Mouse (Mus musculus) thymus, adult 18-20 months (tissue): ENCODE measurements around the gene Ucp2.

Experiments
- DNase-seq, 2 experiments: peaks; one replicate each; pipeline ENCODE4 v3.0.0; 2022; ENCODE audit warnings: mixed read lengths in 2 of 2

Ucp2 gene

DNA sequence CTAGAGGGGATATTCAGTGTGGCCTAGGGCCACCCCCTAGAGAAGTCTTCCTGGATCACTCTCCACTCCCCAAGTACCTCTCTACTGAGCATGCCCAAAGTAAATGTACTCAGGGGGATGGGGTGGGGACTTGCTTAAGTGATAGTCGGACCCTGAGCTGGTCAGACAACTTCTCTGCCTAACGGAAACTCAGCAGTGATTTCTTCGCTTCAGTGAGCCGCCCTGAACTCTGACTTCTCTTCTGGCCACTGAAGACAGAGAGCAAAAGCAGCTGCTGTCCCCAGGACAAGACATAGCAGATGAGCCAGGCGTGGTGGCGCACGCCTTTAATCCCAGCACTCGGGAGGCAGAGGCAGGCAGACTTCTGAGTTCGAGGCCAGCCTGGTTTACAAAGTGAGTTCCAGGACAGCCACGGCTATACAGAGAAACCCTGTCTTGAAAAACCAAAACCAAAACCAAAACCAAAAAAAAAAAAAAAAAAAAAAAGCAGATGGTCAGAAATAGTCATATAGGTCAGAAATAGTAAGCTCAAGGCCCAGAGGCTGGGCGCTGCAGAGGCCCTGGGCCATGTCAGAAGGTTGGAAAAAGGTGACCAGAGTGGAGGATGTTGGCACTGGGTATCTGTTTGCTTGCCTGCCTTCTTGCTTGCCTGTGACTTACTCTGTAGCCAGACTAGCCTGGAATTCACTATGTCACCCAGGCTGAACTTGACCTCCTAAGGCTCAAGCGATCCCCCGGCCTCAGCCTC is 11.8 kb downstream of the Ucp2 start:
- no peak for DNase-seq

DNA sequence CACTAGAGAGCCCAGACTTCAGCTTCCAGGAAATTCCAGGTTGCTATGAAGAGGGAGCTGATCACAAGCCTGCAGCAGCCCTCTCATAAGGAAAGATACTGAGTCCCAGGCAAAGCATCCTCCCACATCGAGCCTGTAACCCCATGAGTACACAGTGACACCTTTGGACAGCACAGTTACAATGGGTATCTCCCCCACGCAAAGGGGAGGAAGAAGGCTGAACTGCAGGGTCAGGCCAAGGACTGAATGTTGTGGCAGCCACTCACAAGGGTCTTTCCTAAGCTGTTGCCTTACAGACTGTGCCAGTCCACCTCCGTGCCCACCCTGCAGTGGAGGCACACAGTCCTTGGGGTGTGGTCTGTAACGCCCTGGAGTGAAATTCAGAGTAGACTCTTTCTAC is 13.4 kb downstream of the Ucp2 start:
- no peak for DNase-seq

DNA sequence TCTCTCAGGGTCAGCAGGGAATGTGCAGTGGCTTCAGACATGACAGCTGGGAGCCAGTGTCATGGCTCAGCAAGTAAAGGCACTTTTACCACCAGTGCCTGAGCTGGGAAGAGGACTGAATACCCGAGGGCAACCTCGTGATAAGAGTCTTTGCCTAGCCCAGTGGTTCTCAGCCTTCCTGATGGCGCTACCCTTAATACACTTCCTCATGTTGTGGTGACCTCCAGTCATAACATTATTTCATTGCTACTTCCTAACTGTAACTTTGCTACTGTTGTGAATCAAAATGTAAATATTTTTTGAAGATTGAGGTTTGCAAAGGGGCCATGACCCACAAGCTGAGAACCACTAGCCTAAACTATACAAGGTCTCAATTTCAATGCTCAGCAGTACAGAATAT is 15.5 kb downstream of the Ucp2 start:
- DNase-seq, result no peak

DNA sequence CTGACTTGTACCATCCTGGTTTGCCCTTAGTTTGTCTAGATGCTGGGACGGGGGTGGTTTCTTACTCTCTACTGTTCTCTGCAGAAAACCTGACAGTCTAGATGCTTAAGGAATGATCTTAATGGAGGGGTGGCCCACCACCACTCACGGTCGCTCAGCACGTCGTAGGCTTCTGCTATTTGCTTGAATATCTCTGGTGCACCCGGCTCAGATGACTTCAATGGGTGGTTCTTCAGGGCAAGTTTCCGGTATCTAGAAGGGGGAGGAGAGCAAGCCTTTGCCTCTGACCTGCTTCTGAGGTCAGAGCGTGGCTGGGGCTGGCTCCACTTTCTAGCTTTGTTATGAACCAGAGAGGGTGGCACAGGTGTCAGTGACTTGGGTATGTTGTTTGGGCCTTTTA is 18.5 kb downstream of the Ucp2 start:
- DNase-seq, result no peak

DNA sequence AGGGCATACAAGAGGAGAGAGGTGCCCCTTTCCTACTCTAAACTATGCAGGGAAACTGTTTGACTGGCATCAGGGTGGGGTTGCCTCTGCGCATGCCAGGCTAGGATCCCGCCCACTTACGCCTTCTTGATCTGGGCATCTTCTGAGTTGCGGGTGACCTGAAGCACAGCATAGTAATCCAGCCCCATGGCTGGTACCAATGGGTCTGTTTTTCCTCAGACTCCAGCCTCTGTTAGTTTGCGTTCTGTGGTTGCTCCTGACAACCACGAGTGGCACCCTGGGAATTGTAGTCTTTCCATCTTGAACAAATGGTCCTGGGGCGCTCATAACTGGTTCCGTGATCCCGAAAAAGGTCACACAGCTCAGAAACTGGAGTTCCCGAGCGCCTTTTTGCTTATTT is 21.4 kb downstream of the Ucp2 start, which contains the start of gene Dnajb13:
Dnajb13 (minus strand) TSS at position 388 of the 400 bp plus-strand sequence.
- DNase-seq, result no peak

DNA sequence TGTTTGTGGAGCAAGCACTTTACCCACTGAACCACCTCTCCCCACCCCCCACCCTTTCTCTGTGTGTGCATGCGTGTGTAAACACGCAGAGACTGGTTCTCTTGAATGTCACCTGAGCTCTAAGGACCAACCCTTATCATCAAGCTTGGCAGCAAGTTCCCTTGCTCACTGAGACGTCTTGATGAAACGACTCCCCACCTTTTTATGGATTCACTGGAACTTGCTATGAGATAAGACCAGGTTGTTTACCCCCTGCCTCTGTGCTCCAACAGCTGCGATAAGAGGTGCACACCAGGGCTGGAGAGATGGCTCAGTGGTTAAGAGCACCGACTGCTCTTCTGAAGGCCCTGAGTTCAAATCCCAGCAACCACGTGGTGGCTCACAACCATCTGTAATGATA is 27.1 kb downstream of the Ucp2 start:
- no peak for DNase-seq

DNA sequence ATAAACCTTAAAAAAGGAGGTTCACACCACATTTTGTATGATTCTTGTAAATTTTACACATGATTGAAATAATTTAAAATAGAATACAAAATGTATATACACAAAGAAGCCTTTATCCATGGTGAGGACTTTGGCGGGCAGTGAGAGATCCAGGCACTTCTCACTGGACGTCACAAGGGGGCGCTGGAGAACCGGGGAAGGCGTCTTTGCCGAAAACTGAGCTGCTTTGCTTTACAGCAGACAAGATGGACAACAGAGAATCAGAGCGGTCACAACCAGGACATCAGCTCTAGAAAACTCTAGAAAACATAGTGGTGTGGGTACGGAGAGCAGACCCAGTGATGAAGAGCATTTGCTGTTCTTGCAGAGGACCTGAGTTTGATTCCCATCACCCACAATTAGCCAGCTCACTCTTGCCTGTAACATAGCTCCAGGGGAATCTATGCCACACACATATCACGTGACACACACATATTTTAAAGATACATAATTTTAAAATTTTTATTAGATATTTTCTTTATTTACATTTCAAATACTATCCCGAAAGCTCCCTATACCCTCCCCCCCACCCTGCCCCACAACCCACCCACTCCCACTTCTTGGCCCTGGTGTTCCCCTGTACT is 27.6 kb downstream of the Ucp2 start:
- peak; percentile 39 to 44 for DNase-seq

DNA sequence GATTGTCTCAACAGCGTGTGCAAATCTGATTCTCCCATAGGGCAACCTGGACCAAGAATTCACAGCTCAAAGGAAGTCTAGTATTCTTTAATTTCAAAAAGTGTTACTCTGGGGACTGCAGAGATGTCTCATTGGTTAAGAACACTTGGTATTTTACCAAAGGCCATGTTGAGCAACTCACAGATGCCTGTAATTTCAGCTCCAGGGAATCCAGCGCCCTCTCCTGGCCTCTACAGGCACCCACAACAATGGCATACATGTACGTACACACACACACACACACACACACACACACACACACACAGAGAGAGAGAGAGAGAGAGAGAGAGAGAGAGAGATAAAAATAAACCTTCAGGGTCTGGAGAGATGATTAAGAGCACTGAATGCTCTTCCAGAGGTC is 29.1 kb downstream of the Ucp2 start:
- no peak for DNase-seq

DNA sequence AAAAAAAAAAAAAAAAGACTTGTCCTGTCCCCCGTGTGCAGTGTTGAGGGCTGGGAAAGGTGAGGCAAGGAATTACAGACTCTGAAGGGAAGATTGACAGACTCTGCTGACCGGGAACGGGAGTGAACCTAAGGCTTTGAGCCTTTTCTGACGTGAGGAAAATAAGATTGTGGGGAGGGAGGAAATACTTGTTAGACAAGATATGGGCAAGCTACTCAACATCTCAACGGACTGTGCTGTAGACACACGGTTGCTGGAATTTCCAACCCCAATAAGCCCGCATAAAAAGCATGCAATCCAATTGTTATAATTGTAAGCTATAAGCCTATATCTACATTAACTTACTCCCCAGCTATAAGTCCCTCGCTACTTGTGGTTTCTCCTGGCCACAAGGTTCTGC is 31.5 kb downstream of the Ucp2 start:
- DNase-seq, result no peak

DNA sequence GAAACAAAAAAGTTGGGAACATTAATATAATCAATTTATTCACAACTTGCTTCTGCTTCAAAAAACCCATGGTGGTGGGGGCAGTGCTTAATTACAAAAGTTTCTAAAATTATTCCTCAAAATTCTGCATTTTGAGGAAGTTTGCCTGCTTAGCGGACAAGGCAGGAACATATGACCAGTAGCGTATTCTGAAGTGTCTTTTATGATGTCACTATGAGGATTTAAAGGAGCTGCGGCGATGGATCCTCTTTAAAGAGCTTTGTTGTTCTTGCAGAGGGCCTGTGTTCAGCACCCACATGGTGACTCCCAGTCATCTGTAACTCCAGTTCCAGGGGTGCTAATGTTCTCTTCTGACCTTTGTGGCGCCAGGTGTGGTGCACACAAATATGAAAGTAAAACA is 37.6 kb downstream of the Ucp2 start:
- DNase-seq, result no peak

DNA sequence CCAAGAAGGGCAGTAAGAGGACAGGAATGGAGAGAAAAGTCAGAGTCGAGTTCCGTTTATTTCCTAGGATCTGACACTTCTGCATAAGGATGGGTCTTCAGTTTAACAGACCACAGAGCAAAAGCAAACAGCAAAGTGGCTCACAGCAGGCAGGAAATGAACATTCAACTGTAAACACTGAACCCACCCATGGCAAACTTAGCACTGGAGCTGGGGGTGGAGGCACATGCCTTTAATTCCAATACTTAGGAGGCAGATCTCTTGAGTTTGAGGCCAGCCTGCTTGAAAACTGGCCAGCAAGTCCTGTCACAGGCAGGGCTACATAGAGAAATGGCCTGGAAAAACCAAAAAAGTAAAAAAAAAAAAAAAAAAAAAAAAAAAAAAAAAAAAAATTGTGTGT is 40.4 kb downstream of the Ucp2 start:
- DNase-seq, result no peak

DNA sequence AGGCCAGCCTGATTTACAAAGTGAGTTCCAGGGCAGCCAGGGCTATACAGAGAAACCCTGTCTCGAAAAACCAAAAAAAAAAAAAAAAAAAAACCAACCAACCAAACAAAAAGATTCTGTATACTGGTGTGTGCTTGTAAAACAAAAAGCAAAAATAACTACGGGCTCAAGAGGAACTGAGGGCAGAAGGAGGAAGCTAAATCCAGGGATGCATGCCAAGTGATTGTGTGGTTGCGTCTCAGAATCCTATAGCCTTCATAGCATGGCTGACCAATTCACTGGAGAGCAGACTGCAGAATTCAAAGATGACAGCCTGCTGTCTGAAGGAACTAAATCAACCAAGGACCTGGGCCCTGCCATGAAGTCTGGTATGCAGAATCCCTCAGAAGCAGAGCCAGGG is 41.1 kb downstream of the Ucp2 start:
- DNase-seq, result no peak

DNA sequence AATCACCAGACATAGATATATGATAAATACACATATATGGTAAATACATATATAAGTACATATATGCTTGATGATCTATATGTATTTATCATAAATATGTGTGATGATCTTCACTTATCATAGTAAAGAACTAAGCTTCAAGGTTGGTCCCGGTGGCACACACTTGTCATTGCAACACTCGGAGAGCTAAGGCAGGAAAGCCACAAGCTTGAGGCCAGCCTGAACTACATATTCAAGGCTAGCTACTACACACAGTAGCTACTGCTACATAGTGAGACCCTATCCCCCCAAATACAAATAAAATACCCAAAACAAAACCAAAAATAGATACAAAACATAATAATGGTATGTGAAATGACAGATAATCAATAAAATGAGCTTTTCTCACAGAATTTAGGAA is 42.7 kb downstream of the Ucp2 start:
- DNase-seq, result no peak

DNA sequence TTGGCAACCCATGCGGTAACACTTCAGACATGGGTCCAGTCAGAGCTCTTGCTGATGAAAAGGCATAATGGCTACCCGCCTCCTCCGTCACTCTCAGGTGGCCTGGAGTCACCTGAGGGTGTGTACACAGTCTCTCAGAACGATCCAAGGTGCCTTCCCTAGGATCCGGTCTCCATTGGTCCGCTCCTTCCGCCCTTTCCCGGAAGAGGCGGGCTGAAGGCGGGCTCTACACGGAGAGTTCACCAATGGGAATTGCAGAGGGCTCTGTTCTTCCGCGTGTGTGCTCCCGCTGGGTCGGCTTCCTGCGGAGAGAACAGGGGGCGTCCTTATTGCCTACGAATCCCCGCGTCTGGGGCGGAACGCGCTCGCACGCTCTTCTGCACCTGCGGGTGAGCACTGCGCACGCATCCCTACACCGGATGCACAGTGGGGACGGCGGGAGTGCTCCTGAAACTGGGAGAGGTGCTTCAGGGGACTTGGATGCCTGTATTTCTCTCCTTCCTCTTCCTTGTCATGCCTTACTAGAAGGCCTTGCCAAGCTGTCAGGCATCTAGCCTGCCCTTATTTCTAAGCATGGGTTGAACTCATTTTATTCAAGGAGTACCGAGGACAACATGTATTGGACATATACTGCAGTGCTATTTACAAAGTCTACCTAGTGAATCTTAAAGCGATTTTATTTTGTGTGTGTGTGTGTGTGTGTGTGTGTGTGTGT is 43.8 kb downstream of the Ucp2 start, which contains the start of gene Coa4:
Coa4 (plus strand) TSS at position 268 of the 715 bp plus-strand sequence.
- DNase-seq, result peak; percentile 81 to 86

DNA sequence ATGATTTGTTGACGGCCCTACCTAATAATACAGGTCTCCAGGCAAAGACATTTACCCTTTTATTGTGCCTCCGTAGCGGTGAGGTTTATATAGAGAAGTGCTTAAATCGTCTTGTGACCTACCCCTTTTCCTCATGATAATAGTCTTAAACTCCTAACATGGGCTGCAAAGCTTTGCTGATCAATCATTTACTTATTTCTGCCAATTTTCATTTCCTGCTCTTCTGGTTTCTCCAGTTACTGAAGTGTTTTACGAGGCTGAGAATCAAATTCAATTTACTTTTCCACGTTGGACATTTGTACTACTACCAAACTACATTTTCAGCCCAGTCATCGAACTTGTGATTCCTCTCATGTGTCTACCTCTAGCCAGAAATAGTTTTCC is 44.4 kb downstream of the Ucp2 start:
- no peak for DNase-seq

DNA sequence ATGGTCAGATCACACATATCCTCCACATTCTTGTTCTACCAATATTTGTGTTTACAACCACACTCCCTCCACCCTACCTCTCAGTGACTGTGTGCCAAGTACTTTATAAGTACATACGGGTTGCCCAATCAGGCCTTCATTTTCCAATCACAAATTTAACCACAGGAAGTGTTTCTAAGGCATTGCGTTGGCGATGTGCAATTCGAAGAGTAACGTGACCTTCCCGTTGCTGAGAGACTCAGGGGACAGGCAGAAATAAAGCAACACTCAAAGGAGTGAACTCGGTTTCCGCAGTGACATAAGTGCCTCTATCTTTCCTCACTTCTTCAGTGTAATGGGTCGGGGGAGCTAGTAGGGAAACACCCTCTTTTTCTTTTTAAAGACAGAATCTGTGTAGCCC is 46.4 kb downstream of the Ucp2 start:
- DNase-seq, result no peak

DNA sequence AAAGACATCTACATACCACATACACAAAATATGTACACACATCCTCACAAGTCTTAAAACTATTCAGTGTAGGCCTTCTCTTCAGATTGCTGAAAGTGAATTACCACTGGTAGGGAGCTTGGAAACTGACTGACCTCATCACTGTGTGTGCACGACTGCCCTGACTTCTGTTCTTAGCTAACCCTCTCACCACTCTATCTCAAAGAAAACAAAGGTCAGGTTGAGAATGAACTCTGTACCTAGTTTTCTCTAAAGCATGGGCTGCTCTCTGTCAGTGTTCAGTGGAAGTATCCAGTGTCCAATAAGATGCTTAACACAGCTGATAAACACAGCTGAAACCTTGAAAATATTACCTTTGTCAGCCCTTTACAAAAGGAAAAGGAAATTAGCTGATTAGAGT is 51.3 kb downstream of the Ucp2 start:
- DNase-seq, result no peak

DNA sequence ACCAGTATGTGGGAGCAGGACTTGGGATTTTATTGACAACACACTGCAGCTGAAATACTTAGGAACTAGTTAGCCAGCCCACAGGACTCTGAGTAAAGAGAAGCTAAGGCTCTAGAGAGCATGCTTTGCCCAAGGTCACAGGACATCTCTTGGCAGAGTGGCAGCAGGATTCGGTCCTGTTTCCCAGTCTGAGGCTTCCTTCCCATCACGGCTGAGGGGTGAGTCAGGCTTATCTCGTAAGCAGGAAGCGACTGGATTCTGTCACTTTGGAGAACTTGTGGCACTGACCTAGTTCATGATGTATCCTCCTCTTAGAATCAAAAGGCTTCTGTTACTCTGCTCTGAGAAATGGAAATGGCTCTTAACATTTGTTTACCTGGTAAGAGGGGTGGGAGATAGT is 54.5 kb downstream of the Ucp2 start:
- no peak for DNase-seq

DNA sequence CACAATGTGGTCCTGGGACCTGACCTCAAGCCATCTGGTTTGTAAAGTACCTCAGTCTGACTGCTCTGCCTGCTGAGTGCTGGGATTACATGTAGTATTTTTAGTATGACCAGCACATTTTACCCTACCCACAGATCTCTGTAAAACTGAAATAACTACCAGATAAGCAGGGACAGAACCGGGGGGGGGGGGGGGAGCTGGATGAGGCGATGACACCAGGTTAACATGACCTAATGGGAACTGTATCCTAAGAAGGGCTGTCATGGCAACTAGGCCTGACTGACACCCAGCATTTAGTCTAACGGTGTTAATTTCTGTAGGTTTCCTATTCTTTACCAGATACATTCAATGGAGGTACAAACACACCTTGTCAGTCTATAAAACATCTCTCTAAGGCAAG is 56.7 kb downstream of the Ucp2 start:
- no peak for DNase-seq

DNA sequence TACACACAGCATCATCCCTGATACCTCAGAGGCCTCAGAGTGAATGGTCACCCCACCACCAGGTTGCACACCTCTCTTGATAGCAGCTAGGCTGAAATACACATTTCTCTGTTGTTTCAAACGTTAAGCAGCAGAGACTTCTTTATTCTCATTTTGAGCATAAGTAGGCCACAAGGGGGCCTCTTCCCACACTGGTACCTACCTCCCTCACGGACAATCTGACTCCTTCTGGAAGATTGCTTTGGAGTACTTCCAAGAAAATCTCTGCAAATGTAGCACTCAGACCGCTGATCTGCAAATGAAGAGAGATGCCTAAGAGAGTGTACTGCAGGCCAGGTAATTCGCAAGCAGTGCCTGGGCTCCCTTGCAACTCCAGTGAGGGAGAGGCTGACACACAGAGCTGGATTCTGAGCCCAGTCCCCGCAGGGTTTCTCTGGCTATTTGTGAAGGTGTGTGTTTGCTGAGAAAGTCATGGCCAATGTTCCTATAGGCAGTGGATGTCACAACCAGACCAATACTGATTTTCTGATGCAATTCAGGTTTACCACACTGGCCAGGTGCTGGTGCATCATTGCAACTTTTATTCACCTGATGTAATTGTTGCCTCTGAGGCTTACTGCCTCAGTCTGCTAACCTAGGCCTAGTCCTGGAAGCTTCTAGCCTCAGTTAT is 57.3 kb downstream of the Ucp2 start:
- DNase-seq, result no peak
